Mouse (Mus musculus): Measurements from ENCODE around the gene Lef1. TPM values are rescaled to one million over a fixed set of nuclear protein-coding genes. Genes with fewer than 3 reads are reported as not detected.
A peak's percentile ranks its signal among the peaks of the same experiment; 100 is the strongest.

Lef1 gene
- total RNA-seq, 2 experiments from 2014 or later, result 0.37 TPM; not detected in 1

DNA sequence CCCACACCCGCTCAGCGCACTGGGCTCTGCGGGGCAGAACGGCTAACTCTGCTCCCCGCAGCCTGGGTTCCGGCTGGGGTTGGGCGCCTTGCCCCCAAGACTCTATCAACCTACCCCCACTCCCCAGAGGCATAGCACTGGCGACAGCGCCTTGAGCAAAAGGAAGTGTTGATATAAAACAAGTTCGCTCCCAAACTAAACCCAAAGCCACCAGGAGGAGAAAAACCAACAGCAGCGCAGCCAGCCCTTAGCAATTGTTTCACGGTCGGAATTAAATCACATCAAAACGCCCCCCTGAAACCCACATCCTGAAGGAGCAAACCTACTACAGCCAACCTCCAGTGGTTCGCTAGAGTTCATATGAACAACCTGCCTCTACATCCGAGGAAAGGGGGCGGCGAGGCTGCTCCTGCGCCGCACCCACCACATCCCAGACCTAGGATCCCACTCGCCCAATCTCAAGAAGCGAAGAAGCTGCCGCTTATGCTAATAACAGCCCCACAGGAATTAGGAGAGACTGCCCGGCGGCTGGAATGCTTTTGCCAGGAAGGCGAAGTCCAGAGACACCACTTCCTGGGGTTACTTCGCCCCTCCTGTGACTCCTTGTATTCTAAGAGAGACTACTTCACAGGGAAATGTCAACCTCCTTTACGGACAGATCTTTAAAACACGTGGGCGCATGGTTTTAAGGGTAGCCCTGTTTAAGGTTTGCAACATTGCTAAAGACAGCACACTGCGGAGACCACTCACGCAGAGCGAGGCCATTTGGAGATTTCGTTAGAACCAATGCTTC, 2.8 kb upstream of the Lef1 start:
- no peak for ATAC-seq (replicated peaks; ENCODE audit: poor library complexity)

DNA sequence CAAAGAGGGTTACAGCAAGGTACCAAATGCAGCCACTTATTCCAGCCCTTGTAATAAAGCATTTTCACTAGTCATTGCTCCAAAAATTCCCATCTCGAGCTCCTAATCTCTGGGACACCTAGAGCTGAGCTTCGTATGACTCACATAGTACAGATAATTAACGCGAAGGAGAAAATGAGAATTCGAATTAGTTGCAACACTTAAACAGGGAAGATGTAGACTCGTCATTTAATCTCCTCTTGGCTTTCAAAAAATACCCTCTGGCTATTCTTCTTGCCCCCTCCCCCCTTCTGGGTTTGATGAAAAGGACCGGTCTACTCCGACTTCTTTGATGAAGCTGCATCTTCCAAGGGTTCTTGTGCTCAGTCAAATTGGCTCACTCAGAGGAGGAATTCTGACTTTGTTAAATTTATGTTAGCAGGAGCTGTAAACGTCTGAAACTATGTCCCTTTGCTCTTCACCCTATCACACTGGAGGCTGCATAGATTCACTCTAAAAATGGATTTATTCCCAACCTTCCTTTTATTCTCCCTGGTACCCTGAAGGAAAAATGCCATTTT, 2.1 kb upstream of the Lef1 start:
- no peak for ATAC-seq (replicated peaks; ENCODE audit: poor library complexity)

DNA sequence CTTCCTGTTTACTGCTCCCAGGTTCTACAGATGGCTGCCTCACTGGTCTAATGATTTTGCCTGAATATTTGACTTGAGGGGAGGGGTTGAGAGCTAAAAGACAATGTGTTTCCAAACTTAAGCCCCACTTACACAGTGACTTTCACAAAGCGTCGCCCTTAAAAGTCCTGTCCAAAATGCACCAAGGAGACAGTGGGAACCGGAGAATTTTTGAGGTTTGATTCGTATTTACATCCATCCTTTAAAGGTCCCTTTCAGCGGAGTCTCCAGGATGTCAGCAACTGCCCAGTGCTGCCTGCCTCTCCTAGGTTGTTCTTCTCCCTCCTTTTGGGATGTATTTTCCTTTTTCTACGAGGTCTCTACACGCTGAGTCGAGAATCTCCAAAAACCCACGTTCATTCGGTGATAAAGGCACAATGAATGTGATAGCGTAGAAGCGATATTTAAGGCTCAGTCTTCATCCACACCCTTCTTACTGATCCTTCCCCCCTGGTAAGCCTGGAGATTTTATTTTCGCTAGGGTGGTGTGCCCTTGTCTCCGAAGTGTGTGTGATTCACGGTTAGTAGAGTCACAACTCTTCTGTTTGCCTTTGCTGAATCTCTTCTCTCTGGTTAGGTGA, 1.1 kb upstream of the Lef1 start:
- no peak for ATAC-seq (replicated peaks; ENCODE audit: poor library complexity)

DNA sequence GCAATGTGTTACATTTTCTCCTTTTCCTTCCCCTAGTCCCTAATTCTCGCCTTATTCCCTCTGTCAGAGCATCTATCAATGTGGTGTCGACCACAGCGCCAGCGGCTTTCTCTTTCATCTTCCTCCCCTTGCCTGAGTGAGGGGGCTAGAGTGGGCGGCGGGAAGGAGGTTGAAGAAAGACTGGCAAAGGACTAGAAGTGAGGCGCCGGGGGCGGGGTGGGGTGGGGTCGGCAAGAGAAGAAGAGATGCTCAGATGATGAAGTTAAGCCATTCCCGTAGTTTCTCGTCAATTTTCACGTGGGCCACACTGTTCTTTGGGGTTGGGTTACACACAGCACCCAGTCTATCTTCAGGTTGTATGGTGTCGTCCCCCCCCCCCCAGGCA, 593 bp upstream of the Lef1 start:
- ATAC-seq (replicated peaks; ENCODE audit: poor library complexity), result no peak

DNA sequence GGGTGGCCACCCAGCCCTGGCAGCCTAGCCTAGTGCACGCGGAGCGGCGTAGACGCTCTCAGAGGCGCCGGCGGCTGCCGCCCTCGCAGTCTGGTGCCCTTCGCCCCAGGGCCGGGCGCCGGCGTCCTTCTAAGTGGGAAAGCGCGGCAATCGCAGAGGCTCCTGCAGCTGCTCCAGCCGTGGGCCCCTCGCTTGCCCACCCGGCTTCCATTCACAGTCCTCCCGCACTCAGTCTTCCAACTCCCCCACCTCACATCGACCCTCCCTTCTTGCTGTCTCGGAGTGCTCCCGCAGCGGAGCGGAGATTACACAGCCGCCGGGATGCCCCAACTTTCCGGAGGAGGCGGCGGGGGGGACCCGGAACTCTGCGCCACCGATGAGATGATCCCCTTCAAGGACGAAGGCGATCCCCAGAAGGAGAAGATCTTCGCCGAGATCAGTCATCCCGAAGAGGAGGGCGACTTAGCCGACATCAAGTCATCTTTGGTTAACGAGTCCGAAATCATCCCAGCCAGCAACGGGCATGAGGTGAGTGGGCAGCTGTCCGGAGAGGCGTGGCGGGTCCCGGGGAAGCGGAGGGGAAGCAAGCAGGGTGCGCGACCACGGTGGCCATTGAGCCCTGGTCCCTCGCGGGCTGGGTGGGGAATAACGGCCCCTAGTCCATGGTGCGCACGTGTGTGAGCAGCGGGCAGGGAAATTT, 1.0 kb downstream of the Lef1 start:
- peak; percentile 20; the same call in 1 of the 2 replicates for ATAC-seq (replicated peaks; ENCODE audit: poor library complexity)

DNA sequence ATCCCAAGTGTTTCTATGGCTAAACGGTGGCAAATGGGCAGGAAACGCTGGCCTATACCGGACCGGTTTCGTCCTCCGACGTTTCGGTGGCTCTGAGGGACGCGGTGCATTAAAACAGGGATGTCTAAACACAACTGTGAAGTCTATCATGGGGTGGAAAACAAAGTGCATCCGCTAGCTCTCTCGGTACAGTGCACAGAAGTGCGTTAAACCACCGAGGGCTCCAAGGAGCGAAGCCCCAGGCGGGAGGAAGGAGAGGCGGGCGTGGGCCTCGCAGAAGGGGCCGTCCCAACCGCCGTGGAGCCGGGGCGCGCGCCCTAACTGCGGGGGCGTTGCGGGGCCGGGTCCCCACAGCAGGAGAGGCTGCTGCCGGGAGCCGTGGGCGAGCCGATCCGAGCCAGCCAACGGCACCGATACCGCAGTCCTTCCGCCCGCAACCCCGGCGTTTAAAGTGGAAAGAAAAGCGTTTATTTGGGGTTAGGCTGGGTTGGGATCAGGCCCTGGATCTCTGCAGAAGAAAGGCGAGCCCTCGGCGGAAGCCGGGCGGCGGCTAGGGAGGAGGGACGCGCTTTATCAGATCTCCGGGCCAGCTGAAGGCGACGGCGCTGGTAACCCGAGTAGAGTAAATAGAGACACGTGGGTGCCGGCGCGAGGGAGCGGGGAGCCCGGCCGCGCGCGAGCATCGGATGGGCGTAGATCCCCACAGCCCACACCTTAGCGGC, 1.7 kb downstream of the Lef1 start:
- peak; percentile 65 for ATAC-seq (replicated peaks; ENCODE audit: poor library complexity)

DNA sequence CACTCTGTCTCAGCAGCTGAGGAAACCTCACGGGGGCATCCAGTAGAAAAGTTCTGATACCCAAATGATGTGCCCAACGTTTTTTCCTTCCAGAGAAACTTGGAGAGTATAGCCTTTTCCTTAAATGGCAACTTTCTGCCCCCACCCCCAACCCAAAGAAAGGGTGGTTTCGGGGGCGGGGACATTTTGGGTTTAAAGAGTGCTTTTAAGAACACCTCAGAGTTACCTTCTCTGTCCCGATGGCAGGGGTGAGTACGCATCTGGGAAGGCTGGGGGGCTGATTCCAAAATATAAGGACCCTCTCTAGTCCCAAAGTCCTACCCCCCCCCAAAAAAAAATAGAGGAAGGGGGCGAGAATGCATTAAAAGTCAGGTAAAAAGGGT, 2.3 kb downstream of the Lef1 start:
- no peak for ATAC-seq (replicated peaks; ENCODE audit: poor library complexity)

DNA sequence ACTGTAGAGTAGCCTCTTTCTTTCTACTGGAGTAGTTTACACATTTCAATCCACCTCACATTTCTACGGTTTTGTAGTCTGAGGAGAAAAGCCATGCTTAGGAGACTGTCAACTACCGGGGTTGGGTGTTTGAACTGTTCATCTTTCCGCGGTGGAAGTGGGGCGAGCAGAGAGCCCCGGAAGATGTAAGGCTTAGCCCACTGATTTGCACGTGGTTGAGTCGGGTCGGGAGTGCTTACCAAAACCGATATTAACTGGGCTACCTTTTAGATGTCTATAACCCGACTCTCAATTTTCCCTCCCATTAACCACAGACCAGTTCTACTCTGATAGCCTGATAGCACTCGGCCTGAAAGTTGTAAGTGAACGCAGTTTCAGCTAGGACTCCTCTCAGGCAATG, 2.8 kb downstream of the Lef1 start:
- ATAC-seq (replicated peaks; ENCODE audit: poor library complexity), result no peak

DNA sequence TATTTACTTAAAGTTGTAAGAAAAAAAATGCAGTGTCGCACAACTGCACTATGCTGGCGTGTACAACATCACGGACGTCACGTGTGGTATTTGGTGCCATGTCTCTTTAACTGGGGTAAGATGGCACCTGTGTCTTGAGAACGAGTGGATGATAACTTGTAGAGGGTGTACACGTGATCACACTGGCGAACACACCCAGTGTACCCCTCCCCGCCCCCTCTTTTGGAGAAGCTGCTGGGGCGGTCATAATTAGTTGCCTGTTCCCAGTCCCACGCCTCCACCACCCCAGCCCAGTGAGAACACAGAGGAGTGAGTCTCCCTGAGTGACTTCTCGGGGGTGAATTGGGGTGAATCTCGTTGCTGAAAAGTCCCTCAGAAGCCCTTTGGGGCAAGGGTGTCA, 5.8 kb downstream of the Lef1 start:
- ATAC-seq (replicated peaks; ENCODE audit: poor library complexity), result no peak

DNA sequence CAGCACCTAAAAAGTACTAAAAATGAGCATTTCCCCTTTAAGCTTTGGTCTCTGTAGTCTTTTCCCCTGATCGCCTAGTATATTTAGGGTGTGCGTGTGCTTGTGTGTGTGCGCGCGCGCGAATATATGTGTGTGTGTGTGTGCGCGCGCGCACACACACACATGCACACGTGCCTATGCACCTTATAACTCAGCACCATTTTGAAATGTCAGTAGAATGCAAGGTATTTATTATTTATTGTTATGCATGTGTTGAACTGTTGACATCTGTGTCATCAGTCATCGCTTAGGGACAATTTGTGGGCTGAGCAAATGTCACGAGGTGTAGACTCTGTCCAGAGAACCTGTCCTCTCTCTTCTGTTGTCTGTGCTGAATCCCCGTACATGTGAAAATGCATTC, 7.1 kb downstream of the Lef1 start:
- ATAC-seq (replicated peaks; ENCODE audit: poor library complexity), result no peak

DNA sequence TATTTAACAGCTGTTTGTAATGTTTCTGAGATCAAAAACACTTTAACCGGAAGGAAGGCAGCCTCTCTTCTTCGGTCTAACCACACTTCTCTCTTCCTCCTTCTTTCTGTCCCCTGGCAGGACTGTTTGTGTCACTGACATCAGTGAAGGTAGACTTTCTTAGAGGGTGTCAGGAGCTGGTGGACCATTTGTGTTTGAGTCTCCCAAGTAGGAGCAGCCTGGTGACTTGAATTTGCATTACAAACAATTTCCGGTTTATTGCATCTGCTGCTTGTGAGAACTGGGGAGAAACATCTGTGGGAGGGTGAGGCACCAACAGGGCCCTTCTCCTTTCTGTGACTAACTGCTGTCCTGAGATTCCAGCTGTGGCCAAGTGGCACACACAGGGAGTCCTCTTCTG, 7.6 kb downstream of the Lef1 start:
- 0 out of 2 replicates have a peak, but pooled peaks have one; percentile 9 for ATAC-seq (replicated peaks; ENCODE audit: poor library complexity)

DNA sequence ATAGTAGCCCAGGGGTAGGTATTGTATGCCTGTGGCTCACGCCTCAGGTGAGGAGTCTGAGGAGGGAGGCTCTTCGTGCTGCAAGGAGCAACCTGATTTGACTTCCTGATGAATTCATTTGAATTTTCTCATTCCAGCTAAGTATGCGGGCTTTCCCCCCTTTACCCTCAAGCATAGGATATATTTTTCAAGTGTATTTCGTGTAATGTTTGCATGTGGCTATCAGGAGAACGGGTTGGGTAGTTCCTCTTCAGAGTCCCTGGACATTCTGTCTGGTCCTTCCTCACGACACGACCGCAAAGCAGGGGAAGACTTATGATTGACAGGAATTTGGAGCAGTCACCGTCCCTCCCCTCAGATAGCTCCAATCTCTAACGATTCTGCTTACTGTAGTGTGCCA, 9.2 kb downstream of the Lef1 start:
- no peak for ATAC-seq (replicated peaks; ENCODE audit: poor library complexity)

DNA sequence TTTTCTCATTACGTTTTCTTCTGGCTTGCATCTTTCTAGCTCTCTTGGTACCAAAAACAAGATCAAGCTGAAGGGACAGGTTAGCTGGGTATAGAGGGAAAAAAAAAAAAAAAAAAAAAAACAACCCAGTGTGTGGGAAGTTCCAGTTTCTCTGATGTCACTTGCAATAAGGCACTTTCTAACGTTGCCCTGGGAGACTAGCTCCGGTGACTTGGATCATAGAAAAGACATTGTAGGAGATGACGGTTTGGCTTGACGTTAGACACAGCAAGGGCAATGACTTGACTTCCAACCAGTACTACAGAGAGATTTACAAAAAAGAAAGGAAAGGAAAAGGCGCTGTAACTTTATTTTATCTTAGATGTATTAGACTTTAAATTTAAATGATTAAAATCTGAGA, 13.2 kb downstream of the Lef1 start:
- ATAC-seq (replicated peaks; ENCODE audit: poor library complexity), result no peak

DNA sequence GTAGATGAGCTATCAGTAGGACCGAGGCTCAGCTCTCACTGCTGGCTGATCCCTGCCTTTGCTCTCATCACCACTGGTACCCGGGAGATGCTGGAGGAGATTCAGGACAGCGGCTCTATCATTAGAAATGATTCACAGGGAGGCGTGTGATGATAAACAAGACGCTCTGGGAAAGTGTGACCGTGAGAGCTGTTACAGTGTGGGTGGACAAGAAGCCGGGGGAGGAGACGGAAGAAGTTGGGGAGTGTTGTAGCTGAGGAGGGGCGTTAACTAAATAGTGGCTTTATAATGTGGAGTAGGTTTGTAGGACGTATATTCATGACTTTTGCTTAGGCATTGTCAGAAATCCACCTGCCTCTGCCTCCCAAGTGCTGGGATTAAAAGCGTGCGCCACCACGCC, 15.6 kb downstream of the Lef1 start:
- no peak for ATAC-seq (replicated peaks; ENCODE audit: poor library complexity)

DNA sequence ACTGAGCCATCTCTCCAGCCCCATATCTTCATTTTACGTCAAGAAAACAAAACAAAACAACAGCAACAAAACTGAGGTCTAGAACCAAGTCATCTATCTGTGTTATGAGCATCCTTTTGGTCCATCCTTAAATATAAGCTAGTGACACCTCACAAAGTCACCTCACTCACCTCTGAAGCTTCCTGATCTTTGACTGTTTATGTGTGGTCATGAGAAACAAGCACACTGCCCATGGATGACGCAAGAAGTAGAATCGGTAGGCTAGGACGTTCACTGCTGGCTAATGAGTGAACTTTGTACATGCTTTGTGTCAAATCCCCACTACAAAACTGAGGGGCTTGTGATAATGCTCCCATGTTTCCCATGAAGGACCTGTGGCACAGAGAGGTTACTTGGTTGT, 16.2 kb downstream of the Lef1 start:
- ATAC-seq (replicated peaks; ENCODE audit: poor library complexity), result no peak

DNA sequence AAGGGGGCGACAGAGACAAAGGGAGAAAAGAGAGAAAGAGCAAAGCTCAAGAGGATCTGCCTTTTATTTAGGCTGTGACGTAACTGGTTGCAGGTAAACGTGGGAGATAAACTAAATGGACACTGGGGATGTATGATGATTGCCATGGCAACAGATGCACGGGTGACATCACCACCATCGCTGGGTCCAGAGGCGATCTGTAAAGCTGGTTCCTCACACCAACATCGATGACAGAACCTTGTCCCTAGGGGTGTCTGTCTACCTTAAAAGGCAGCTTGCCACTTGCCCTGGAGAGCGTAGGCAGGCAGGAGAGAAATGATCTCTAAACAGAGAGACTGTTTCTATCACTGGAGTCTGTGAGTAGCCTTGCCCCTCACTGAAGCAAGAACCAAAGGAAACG, 23.7 kb downstream of the Lef1 start:
- ATAC-seq (replicated peaks; ENCODE audit: poor library complexity), result no peak

DNA sequence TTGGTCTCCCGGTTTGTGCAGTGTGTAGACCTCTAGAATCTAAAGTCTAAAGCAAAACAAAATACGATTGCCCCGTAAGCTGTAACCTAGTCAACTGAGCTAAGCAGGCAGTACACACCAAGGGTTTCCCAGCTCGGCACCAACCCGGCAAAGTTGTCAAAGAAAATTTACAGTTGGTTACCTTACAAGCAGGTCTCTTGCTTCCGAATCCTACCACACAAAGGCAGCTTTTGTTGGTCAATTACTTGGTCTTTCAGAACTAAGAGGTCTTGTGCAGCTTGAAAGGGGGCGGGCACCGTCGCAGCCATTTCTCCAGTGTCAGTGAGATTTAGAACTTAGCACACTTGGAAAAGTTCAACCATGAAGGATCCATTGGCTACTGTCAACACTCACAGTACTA, 25.2 kb downstream of the Lef1 start:
- no peak for ATAC-seq (replicated peaks; ENCODE audit: poor library complexity)

DNA sequence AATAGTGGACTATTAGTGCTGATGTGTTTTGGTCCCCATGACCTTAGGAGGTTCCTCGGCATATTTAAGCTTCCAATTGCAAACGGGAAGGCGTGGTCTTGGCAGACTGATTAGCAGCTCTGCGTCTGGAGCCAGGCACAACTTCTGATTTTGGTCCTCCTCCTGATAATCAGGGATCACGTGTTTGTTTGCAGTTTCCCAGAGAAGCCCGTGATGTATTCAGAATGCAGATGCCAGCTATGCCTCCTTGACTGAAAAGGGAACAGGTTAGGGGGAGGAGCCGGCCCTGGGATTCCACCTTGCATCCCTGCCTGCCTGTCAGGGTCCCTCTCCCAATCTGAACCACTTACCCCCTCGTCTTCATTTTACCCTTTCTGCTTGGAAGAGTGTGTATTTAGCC, 26.2 kb downstream of the Lef1 start:
- ATAC-seq (replicated peaks; ENCODE audit: poor library complexity), result no peak

DNA sequence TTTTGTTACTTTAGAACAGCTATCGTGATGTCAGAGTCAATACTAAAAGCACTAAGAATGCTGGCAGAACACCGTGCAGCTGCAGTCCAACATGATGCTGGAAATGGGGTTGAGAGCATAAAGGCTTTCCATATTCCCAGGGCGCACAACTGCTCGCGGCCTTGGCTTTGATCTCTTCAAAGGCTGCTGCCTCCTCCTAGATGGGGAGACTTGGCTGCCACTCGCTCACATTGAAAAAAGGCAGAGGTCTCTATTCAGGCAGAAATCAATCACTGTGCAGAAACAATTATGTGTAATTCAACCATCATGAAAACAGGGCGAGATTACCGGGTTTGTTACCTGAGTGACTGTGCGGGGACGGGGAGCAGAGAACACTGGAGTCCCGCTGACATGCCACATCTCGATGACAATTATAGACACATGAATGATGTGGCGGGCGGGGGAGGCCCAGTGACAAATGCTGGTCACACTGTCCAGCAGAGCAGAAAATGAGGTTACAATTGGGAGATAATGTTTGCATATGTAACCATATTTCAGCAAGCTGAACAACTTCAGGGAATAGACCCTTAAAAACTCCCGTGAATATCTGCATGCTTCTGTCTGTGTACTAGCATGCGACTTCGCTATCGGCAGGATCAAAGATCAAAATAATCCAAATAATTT, 27.0 kb downstream of the Lef1 start:
- no peak for ATAC-seq (replicated peaks; ENCODE audit: poor library complexity)

DNA sequence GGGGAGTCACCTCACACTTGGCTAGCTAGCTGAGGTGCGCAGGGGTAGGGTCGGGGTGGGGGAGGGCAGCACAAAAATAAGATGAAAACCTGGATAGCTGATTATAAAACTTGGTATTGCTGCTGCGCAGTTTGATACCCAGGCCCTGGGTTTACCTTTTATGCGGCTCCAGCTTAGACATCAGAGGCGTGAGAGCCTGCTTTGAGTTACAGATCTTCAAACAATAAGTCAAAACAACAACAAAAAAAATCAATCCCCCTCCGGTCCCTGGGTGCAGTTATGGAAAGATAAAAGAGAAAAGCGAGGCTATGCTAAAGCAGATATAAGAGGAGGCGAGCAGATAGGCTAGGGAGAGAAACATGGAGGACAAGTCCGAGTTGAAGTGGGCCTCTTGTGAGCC, 28.0 kb downstream of the Lef1 start:
- no peak for ATAC-seq (replicated peaks; ENCODE audit: poor library complexity)

DNA sequence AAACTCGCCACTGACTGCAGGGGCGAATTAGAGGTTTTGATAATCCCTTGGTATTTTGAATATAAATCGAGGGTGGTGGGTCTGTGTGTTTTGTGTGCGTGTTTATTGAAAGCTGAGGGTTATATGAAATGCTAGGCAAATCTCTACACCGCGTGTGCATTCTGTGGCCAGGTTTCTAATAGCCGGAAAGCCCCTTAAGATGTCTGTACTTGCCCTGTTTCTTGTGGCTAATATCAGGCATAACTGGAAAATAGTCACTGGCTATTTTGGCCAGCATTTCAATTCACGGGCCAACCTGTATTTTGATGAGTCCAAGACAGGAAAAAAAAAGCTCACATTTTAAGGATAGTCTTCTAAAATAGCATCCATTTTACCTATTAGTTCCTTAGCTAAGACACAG, 28.5 kb downstream of the Lef1 start:
- ATAC-seq (replicated peaks; ENCODE audit: poor library complexity), result no peak

All from megakaryocyte progenitor cell, adult 5-6 weeks (primary cell).